Mouse (Mus musculus): ENCODE results near the gene Gm44790. TPM values are rescaled to one million over a fixed set of nuclear protein-coding genes. Genes with fewer than 3 reads are reported as not detected.
A peak's percentile ranks its signal among the peaks of the same experiment; 100 is the strongest.
"Not testable (repeated sequence)": the region's sequence is repeated elsewhere in the genome, so short reads cannot be mapped to it uniquely, and the experiment has no call there.

Gene Gm44790
- not detected for total RNA-seq (2021)

DNA sequence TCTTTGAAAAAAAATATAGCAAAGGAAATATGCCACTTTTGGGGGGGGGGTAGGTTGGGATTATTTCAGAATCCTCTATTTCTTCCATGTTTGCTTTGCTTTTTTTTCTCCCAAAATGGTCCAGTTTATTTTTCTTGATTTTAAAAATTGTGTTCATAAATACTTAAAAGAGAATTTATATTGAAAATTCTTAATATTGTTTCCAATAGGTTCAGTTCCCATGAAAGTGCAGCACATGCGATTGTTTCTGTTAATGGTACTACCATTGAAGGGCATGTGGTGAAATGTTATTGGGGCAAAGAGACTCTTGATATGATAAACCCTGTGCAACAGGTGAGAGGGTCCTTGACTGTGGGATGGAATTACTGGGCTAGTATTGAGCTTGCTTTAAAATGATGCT, at the start of gene Gm44790:
Gene Gm44790 (plus strand): TSS at position 301 of the 400 bp plus-strand sequence.
- DNase-seq: no peak

DNA sequence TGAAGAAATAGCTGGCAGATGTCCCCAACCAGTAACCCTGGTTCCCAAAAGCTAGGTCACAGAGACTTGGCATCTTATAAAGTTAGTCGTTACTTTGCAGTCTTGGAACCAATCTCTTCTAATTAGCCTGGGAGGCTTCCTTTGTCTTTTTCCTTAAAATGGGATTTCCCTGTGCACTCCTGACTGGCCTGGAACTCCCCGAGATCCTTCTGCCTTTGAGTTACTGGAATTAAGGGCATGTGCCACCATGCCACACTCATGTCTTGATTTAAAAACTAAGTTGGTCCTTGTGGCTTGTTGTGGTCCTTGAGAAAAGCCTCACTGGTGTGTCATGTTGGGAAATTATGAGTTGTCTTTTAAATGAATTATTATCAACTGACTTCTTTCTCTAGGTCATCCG, 48.1 kb upstream of the Gm44790 start:
- DNase-seq: no peak

DNA sequence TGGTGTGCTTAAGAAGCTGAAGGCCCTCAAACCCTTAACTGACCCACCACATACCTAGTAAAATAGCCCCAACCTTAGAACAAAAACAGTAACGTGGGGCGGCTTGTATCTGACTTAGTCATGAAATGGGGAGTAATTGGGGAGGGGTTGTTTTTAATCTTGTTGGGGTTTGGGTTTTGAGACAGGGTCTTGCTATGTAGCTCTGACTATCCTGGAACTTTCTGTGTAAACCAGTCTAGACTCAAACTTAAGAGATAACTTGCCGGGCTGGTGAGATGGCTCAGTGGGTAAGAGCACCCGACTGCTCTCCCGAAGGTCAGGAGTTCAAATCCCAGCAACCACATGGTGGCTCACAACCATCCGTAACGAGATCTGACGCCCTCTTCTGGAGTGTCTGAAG, 46.3 kb upstream of the Gm44790 start:
- DNase-seq: not testable (repeated sequence)

DNA sequence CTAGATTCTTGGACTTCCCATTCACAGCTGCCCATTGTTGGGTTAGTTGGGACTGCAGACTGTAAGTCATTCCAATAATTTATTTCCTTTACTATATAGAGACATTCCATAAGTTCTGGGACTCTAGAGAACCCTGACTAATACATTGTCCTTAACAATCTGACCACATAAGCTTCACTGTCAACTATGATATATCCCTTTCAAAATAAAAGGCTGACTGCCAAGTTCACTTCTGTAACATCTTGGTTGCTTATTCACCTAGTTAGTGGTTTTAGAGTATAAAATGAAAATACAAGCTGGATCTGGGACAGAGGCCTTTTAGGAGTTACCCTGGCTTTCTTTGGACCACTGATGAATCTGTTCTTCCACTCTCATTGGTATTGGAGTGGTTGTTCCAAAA, 43.9 kb upstream of the Gm44790 start:
- DNase-seq: no peak

DNA sequence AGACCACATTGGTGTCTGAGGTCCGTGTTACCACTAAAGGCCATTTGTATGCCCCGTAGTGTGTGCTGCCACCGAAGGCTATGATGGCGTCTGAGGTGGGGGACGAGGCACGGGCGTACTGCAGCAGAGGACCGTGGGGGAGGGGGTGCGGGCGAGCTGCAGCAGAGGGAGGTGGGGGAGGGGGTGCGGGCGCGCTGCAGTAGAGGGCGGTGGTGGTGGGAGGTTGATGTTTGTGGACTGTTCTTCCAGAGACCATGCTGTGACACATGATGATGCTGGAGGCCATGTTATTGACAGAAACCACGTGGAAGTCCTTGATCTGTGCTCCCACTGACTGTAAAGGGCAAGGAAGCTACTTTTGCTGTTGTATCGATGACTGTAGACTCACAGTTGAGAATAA, 43.1 kb upstream of the Gm44790 start:
- no peak for DNase-seq

DNA sequence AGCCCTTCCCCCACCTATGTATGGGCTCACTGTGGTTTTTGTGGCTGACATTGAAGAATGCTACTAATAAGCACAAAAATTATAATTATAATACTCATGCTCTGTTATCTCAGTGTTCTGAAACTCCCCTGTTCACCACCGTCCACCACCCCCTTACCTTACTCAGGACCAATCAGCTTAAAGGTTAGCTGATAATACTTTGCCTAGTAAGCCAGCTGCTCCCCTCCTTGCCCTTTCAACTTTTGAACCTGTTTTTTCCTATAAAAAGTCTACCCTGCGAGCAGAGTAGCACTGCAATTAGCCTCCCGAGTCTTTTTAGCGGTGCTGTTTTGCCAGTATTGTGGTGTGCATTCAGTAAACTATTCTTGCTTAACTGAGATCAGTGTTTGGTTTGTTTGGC, 41.8 kb upstream of the Gm44790 start:
- no peak for DNase-seq

DNA sequence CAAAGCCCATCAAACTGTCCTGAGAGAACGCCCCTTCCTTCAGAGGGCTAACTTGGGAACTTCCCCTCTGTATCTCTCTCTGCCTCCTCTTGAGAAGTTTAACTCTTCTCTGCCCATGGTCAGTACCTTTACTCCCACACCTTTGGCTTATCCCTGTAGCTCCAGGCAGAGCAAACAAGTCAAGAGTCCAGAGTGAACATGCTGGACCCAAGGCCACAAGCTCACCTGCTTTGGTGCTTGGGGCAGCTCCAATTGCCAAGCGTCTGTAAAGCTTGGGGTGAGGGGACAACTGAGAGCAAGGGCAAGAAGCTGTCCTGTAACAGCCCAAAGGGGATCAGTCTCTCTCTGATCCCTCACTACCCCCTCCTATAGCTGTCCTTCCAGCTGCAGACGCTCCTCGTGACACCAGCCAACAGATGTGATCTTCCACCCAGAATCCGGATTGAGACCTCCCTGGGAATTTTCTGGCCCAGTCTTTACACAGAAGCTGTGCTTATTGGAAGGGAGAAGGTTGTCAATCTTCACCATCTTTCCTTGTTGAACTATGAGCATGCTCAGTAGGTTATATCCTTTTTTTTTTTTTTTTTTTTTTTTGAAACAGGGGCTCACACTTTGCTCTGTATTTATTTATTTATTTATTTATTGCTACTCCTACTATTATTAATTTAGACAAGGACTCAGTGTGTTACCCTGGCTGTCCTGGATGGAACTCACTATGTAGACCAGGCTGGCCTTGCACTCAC, 40.9 kb upstream of the Gm44790 start:
- DNase-seq: no peak

DNA sequence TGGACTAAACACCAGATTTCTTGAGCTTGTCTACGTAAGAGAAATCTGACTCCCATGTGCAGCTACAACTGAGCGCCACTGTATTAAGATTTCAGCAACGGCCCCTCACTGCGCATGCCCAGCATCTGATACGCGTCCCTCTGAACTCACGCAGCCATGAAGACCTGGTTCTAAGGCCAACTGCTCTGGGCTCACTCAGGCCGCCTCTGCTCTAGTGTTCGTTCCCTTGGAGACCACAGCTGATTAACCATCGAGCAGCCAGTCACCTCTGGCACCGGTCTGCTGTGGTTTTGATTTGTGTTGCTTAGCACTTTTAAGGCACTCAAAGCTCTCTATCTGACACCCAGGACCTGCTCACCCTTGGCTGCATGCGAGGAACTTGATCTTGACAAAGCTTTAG, 39.1 kb upstream of the Gm44790 start:
- DNase-seq: no peak

DNA sequence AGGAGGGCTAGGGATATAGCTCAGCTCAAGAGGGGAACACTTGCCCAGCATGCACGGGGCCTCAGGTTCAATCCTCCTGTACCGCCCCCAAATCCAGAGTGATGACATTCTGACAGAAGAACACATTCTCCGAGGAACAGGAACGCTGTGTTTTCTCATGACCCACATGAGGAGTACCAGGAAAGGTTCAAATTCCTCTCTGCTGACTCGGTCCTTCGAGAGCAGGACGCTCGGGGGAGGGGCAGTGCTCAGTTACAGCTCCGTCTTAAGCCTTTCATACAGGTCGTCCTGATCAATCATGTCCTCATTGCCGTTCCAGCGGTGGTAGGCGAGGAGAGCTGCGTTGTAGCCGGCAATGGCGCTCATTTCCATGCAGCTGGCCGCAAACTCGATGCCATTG, 38.0 kb upstream of the Gm44790 start:
- DNase-seq: no peak

DNA sequence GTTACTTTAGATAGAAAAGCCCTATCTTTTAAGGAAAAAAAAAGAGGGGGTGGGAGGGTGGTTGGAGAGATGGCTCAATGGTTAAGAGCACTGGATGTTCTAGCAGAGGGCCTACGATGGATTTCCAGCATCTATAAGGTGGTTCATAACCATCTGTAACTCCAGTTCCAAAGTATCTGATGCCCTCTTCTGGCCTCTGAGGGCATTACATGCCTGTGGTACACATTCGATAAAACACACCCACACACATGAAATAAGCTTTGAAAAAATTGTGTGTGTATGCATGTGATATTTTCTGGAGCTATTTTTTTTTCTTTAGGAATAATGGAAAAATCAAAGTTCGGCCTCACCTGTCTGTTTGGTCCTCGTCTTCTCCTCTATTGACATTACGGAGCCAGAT, 35.1 kb upstream of the Gm44790 start:
- DNase-seq: no peak

DNA sequence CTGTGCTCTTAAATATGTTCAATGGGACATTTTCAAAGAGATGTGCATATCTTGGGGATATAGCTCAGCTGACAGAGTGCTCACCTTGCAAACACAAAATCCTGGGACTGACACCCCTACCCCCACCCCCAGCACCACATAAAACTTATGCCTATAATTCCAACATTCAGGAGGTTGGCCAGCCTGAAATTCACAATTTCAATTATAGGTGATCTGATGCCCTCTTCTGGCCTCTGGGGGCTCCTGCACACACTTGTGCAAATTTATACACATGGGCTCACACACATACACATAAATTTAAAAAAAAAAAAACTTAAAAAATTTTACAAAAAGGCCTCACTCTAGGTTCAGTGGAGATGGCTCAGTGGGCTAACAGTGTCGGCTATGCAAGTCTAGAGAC, 33.3 kb upstream of the Gm44790 start:
- no peak for DNase-seq

DNA sequence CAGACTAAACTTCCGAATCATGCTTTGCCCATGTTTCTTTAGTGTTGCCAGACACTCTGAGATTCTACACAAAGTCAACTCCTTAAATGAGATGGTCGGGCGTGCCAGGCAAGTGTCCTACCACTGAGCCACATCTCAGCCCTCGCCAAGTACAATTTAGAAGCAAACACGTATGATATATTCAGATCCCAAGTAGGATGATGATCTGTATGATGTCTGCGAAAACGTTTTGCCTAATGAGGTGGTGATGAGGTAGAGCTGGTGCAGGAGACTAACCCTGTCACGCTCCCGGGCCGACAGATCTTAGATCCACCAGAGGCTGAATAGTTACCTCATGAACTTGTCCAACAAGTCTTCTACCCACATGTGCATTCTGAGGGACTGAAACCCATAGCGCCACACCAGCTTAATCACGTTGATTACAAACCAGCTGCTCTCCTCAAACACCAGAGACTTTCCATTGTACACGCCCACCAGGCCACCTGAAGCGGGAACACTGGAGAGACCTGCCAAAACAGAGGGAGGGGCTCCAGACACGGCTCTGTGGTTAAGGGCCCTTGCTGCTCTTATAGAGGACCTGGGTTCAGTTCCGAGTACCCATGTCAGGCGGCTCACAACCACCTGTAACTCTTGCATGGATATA, 32.3 kb upstream of the Gm44790 start:
- no peak for DNase-seq

DNA sequence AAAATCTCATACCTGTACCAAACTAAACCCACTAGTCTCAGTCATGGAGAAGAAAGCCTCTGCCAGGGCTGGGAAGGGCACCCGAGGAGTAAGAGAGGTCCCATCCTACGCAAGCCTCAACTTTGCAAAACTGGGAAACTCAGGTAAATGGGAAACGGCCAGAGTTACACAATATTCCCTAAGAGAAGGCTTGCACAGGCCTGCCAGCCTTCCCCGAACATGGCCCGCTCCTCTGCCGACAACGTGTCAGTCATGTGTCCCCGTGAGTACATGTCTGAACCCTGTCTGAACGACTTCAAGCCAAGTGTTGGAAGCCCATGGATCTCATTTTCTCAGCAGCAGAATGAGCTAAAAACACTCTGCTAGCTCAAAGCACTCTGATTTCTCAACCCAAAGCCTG, 31.4 kb upstream of the Gm44790 start:
- no peak for DNase-seq

DNA sequence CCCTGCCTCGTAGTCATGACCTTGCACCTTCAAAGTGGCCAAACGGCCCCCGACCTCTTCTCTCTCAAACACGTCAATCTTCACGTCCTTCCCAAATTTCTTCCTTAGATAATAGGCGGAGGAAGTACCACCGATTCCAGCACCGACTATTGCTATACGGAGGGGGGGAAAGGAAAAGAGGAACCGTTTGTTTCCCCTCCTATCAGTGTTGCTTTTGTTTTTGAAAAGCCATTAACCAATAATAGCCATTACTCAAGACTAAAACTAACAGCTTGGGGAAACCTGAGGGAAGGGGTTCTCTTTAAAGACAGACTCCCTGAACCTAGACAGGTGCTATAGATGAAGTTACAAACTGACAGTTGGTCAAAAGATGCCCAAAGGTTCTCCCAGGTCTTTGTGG, 30.5 kb upstream of the Gm44790 start:
- DNase-seq: no peak

DNA sequence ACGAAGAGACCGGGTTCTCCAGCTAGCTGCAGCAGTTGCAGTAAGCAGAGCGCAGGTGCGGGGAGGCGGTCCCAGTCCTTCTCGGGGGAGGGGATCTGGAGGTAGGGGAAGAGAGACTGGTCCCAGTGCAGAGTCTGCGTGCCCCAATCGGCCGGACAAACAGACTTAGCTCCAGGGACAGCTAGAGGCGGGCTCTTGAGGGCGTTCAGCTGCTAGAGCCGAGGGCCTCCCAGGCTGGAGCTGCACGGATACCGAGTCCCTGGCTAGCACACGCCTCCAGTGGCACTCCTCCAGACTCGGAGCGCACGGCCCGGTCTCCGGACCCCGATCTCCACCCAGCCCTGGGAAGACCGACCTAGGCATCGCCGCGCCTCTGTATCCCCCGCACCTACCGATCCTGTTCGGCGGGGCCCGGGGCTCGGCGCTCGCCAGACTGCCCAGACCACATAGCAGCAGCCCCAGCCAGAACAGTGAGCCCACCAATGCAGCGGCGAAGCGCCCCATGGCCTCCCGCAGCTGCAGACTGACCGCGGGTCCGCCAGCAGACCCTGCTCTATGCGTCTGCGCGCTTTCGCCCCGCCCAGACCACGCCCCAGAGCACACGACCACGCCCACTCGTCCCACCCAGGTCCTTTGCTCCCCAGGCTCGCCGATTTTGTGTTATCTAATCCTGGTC, 29.7 kb upstream of the Gm44790 start, which contains the start of gene Pcyox1:
Gene Pcyox1 (minus strand): TSS at position 574 of the 676 bp plus-strand sequence.
- DNase-seq: peak; percentile 91

DNA sequence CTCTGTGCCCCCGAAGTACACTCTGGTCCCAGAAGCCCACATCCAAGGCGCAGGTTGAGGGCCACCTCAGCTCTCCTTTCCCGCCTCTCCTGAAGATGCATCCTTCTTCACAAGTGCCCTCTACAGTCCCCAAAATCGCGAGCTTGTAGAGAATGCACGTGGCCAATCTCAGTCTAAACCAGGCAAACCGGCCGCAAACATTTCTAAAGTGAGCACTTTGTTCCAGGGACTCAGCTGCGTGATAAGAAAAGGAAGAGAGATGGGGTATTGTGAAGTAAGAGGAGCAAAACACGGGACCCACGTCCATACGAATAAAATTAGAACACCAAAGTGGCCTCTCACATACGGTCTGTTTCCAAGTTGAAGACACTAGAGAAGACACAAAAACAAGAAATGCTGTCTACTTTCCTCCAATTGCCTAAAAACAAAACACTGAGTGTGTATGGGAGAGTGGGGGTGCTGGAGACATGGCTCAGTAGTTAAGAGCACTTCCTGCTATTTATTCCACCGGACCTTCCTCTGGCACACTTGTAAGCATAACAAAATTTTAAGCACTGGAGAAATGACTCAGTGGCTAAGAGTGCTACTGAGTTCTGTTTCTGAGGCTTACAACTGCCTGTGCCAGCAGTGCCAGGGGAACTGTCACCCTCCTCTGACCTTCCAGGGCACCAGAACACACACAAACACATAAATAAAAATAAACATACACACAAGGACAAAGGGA, 29.0 kb upstream of the Gm44790 start:
- DNase-seq: no peak

DNA sequence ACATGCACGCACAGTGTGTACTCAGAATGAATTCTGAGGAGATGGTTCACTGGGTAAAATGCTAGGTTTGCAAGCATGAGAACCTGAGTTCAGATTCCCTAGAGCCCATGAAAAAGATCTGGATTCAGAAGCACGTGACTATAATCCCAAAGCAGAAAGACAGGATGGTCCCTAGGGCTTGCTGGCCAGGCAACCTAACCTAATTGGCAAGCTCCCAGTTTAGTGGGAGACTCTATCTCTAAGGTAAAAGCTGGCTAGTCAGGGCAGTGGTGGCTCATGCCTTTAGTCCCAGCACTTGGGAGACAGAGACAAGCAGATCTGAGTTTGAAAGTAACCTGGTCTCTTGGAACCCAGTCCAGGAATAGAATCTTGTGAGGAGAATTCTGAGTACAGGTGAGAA, 27.5 kb upstream of the Gm44790 start:
- no peak for DNase-seq

DNA sequence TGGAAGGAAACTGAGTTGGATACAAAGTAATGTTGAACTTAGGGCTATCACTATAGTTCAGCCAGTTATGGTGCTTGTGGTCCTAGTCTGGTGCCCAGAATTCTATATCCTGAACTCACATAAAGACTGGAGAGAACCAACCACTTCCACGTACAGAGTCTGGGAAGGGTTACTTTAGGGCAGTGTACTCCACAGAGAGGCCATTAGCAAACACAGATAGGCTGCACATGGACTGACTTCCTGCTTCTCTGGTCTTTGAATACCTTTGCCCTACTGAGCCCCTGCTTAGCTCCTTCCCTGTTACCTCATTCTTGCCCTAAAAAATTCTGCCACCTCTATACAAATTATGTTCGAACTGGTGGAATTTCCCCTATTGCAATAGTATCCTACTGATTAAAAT, 26.5 kb upstream of the Gm44790 start:
- no peak for DNase-seq

DNA sequence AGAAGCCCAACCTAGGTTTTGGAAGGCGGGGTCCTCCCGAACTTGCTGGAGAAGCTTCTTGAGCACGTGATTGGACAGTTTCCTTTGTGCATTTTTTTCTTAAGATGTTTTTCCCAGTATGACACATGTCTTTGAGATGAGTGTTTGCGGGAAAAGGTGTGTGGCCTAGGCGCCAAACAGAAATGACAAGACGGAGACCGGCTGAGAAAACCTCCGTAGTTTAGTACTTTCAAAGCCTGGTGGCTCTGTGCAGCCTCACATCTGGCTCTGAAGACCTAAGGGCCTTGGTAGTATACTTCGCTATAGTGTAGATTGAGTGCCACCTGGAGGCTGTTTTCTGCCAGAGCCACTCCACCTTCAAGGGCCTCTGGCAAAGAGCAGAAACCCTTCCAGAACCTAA, 25.5 kb upstream of the Gm44790 start:
- peak; percentile 79 for DNase-seq

DNA sequence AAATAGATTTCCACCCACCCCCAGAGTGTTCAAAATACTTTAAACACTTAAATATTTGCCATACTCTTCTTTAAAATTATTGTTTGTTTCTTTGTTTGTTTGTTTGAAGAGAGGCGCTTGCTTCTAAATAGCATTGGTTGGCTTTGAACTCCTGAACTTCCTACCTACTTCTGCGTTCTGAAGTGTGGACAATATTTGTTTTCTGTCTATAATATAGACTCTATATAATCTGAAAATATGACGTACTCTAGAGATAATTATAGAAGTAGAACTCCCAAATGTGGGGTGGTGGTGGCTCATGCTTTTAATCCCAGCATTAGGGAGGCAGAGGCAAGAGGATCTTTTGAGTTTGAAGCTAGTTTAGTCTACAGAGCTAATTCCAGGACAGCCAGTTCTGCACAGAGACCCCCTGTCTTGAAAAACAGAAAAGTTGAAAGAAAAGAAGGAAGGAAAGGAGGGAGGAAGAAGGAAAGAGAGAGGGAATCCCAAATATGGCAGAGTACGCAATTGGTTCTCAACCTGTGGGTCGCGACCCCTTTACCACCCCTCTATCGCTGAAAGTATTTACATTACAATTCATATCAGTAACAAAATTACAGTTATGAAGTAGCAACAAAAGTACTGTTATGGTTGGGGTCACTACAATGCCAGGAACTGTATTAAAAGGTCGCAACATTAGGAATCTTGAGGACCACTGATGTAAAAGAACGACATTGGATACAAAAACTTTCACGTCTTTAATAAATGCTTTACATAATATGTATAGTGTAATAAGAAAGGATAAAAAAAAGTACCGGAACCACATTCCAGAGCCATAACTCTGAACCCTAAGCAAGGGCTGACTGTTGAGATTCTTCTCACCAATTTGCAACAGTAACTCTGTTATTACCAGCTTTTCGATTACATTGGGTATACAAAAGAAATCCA, 23.5 kb upstream of the Gm44790 start:
- DNase-seq: no peak

DNA sequence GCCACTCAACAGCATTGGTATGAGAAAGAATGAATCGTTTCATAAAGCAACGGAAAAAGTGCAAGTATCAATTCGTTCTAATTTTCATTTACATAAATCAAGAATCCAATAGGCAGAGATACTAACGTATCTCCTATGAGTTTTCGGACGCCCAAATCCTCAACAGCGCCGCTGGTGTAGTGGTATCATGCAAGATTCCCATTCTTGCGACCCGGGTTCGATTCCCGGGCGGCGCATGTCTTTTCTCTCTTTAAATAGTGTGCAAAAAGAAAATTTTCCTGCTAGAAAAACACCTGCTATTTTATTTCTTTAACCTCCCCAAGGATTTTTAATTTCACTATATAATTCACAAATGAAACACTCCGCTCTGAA, 22.7 kb upstream of the Gm44790 start:
- DNase-seq: peak; percentile 91

All from heart, postnatal 4 days (tissue).